Mouse (Mus musculus): ENCODE results near the gene Xlr5c. TPM values are rescaled to one million over a fixed set of nuclear protein-coding genes. Genes with fewer than 3 reads are reported as not detected.

Xlr5c gene
- polyA plus RNA-seq, 1 experiment from 2014 or later = not detected

Other genes with a start within 250 kb of the Xlr5c start
- not detected for gene Pnma3, start 228.2 kb downstream of the Xlr5c start, polyA plus RNA-seq (2021)
- gene Xlr4a, start 210.5 kb downstream of the Xlr5c start, polyA plus RNA-seq (2021) = not detected
- not detected for gene Xlr3a, start 195.9 kb downstream of the Xlr5c start, polyA plus RNA-seq (2021)
- gene Gm14685, start 175.9 kb downstream of the Xlr5c start, polyA plus RNA-seq (2021) = not detected
- not detected for gene Xlr5b, start 144.2 kb downstream of the Xlr5c start, polyA plus RNA-seq (2021)
- not detected for gene DXBay18, start 143.5 kb downstream of the Xlr5c start, polyA plus RNA-seq (2021)
- gene Spin2d, start 116.0 kb downstream of the Xlr5c start, polyA plus RNA-seq (2021) = not detected
- gene Xlr3b, start 100.8 kb downstream of the Xlr5c start, polyA plus RNA-seq (2021) = not detected
- gene Xlr4b, start 78.6 kb downstream of the Xlr5c start, polyA plus RNA-seq (2021) = not detected
- gene F8a, start 64.7 kb downstream of the Xlr5c start, polyA plus RNA-seq (2021) = 4.5 TPM
- gene Xlr4c, start 49.8 kb downstream of the Xlr5c start, polyA plus RNA-seq (2021) = not detected
- gene Xlr3c, start 27.6 kb downstream of the Xlr5c start, polyA plus RNA-seq (2021) = not detected
- gene Xlr5a, start within 50 bp of the Xlr5c start, polyA plus RNA-seq (2021) = not detected
- not detected for gene Gm45015, start 43.9 kb upstream of the Xlr5c start, polyA plus RNA-seq (2021)
- gene Zfp275, start 49.6 kb upstream of the Xlr5c start, polyA plus RNA-seq (2021) = 12.3 TPM
- gene Gm18336, start 105.8 kb upstream of the Xlr5c start, polyA plus RNA-seq (2021) = not detected
- gene Zfp92, start 118.1 kb upstream of the Xlr5c start, polyA plus RNA-seq (2021) = 0.01 TPM
- gene Trex2, start 142.4 kb upstream of the Xlr5c start, polyA plus RNA-seq (2021) = not detected
- 23.4 TPM for gene Haus7, start 166.1 kb upstream of the Xlr5c start, polyA plus RNA-seq (2021)
- gene Bgn, start 190.6 kb upstream of the Xlr5c start, polyA plus RNA-seq (2021) = 2.2 TPM
- gene Atp2b3, start 210.1 kb upstream of the Xlr5c start, polyA plus RNA-seq (2021) = 0.03 TPM